Mouse (Mus musculus) layer of hippocampus, postnatal 10 days (tissue): ENCODE results near the gene Stambpl1. TPM values are rescaled to one million over a fixed set of nuclear protein-coding genes. Genes with fewer than 3 reads are reported as not detected.

Source experiments
- DNase-seq, 2 experiments: peaks; one replicate each; pipeline ENCODE4 v3.0.0; 2021; ENCODE audit warnings: low spot score in 2 of 2
- total RNA-seq, 2 experiments: library from RNA; stranded (reverse); gene quantifications; 2 replicates each; pipeline ENCODE4 v1.2.3; 2021

The Stambpl1 gene
- total RNA-seq, 2 experiments from 2014 or later, result 17.3 to 23.0 TPM

DNA sequence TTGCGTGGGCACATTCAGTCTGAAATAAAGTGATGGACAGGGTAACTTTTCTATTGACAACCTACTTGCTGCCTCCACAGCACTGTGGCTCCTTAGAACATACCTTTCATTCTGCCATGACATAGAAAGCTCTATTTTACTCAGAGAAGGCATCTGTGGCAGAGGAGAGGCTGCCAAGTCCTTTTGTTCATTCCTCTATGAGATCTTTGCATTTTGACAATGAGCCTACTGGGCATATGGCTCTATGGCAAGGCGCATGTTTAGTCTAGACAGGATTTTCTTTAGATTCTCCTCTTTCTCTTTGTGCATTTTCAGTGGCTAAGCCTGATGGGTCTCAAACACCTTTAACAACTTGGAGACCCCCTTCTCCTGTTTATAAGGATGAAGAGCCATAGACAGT lies 45.7 kb downstream of the Stambpl1 start:
- no peak for DNase-seq

- no peak for DNase-seq
These were observed 48.4 kb downstream of the Stambpl1 start for GRCm38 (mm10) chr19:34240273-34241039.

DNA sequence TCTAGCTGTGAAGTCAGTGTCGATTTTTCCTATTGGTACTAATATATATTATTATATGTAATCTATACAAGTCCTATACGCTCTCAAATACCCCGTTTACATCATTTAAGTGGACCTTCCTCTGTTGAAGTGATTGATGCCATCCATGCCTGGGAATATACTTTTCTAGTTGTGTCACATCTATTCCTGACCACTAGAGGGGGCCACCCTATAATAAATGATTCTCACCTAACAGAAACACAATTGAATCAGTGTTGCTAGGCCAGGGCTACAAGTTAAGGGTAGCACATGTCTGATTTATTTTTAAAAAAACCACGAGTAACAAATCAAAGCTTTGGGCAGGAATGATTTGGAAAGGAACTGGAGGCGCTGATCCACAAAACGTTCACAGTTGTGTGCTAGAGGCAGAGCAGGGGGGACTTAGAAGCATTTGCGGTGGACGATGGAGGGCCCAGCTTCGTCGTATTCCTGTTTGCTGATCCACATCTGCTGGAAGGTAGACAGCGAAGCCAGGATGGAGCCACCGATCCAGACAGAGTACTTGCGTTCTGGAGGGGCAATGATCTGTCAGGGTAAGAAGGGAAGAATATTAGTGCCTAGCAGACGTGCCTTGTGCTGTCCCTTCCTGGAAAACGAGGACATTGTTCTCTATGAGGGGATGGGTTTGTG lies 49.4 kb downstream of the Stambpl1 start:
- DNase-seq, result peak in 1 of 2 experiments; percentile 36

DNA sequence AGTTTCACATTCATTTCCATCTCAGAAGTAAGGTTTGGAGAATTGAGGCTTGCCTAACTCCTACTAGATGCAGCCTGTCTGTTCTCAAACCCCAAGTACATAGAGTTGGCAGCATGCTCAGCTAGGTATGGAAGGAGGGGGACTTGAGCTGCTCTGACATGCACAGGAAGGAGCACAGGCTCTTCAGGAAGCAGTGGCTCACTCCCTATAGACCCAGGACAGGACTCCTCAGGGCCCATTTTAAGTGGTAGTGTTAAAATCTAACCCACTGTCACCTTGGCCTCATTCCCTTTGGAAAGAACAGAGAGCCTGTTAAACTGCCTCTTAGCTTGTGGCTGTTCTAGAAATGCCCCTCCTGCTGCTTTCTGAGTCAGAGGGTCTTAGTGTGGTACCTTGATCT lies 50.9 kb downstream of the Stambpl1 start:
- no peak for DNase-seq

DNA sequence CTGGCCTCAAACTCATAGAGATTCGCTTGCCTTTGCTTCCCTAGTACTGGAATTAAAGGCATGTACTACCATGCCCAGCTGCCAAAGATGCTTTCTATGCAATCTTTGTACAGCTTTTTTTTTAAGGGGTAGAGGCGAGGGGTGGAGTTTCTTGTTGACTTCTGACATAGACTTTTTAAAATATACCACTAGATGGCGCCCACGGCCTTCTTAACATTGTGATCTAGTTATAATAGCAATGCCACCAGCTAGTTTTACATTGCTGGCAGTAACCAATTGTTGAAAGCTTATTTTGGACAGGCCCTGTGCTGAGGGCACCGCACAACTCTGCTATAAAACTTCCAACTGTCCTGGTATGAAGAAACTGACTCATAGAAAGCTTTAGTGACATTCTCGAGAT lies 52.0 kb downstream of the Stambpl1 start:
- DNase-seq, result peak; percentile 51 to 63

DNA sequence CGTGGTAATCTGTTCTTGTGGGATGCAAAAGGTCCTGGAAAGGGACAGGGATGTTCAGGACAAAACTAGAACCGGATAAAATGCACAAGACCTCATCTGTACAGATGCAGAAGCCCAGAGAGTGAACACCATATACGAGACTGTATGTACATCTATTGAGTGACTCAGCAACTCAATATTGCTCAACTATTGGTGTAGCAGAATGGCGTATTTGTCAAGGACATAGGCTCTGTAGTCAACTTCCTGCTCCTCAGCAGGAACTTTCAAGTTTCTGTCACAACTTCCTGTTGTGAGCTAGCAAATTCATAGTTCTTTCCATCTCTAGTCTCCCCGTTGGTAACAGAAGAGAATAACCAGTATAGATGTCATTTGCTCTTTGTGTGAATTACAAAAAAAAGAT lies 56.5 kb downstream of the Stambpl1 start:
- no peak for DNase-seq

DNA sequence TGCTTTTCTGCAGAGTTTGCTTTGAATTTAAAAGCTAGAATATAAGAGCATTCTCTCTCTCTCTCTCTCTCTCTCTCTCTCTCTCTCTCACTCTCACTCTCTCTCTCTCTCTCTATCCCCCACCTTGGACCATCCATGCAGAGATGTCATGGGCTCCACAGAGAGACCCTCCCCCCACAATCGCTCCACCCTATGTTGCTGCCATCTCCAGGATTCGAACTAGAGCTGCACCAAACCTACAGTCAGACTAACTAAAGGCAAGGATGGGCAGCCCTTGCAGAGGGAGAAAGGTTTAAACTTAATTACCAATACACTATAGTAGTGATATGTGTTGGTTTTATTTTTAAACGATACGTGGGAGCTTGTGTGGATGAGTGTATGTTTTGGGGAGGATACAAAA lies 58.6 kb downstream of the Stambpl1 start:
- DNase-seq, result no peak

DNA sequence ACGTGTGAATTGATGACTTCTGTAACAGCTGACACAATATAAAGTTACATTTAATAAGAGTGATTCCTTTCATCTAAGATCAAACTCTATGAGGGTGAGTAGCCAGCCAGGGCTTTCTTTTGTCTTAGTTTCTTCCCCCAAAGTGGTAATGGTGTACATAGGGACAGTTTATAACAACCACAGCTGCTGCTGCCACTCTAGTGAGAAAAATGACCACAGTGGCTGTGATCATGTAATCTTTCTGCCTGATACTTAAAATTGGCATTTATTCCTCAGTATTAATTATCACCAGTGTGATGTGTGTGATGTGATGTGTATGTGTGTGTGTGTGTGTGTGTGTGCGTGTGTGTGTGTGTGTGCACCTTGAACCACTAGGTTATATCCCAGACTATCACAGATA lies 59.9 kb downstream of the Stambpl1 start:
- no peak for DNase-seq

DNA sequence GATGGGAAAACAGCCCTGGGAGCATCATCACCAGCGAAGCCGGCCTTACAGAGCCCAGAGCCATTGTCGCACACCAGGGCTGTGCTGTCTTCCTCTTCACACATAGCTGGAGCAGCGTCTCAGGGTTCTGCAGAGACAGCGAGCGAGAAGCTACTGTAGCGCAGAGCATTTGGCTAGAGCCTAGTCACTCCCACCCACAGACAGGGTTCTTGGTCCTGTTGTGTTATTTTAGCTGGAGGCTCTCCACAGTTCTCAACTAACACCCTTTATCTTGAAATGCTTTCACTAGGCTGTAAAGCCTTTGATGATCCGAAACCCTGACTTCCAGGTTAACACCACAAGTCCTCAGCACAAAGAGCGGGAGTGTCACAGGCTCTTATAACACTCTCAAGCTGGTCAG lies 60.4 kb downstream of the Stambpl1 start:
- no peak for DNase-seq

DNA sequence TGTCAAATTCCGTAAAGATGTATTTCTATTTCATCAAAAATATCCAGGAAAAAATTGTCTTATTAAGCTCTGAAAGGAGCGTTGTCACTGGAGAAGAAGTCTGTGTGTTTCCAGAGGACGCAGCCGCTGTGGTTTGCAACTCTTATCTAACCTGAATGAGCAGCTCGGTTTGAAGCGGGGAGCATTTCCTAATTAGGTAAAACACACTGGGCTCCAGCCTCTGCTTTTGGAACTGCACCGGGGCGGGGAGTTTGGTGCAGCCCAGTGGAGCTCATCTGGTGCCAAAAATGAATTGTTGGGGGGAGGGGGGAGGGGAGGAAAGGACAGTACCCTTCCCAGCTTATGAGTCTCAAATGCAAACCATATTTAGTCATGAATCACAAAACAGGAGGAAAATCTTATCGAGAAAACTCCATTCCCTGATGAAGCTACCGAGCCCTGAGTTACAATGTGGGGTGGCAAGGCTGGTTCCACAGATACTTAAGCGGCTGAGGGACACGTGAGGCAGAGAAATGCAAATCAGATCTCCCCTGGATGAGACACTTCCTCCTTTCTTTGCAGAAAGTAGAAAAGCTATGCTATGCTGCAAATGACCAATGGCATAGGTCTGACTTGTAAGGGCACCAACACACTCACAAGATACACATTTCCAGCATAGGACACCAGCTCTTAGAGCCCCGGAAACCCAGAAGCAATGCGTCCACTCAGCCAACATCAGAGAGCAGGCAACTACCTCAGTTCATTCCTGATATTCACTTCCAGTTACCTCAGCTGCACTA lies 62.3 kb downstream of the Stambpl1 start:
- no peak for DNase-seq

- no peak for DNase-seq
These were observed 63.1 kb downstream of the Stambpl1 start, which contains the start of gene Acta2 for GRCm38 (mm10) chr19:34254880-34255681. Acta2 (minus strand) TSS chr19:34255590.

DNA sequence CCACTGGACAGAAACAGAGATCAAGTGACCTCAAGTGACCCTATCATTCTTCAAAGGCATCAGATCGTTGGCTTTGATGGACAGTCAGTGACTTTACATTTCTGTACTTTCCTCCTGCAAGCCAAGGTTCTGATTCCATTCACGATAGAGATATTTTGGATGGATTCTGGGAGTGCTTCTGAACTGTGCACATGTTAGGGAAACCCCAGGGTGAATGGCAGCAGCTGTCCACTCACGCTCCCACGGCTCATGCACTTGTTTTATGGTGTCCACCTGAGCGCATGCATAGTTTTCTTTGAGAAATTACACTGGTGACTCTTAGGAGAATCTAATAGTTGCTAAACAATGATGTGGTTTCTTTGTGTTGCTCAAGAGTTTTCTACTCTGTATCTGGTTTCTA lies 64.1 kb downstream of the Stambpl1 start:
- DNase-seq, result no peak

GRCm38 (mm10) chr19:34256936-34257335 lies 64.9 kb downstream of the Stambpl1 start:
- DNase-seq, result no peak

DNA sequence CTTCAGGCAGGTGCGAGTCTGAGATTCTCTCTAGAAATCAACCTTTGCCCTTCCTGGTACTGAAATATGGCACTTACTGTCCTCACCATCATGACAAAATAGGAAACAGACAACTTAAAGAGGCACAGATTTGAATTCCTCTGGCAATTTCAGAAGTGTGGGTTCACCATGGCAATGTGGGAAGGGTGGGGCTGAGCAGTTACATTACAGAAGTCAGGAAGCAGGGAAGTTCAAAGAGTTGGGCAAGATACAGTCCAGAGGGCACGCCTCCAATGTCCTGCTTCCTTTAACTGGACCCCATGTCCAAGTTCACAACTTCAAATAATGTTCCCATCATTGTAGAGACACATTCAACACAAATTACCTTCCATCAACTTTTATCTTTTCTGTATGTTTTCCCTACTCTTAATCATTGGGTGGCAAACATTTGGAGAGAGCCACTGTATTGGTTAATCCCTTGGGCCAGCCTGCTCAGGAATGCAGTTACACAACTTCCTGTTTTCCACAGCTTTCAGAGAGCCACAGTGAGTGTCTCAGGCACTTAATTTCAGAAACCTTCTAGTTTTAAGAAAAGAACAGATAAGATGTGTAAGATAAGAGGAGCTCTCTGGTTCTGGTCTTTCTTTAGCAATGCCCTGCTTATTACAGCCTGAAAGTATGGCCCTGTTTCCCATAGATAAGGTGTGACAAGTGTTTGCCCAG lies 70.4 kb downstream of the Stambpl1 start:
- DNase-seq, result no peak

- no peak for DNase-seq
These were observed 73.7 kb downstream of the Stambpl1 start for GRCm38 (mm10) chr19:34265604-34266193.

GRCm38 (mm10) chr19:34268991-34269390 lies 77.0 kb downstream of the Stambpl1 start:
- DNase-seq, result no peak

DNA sequence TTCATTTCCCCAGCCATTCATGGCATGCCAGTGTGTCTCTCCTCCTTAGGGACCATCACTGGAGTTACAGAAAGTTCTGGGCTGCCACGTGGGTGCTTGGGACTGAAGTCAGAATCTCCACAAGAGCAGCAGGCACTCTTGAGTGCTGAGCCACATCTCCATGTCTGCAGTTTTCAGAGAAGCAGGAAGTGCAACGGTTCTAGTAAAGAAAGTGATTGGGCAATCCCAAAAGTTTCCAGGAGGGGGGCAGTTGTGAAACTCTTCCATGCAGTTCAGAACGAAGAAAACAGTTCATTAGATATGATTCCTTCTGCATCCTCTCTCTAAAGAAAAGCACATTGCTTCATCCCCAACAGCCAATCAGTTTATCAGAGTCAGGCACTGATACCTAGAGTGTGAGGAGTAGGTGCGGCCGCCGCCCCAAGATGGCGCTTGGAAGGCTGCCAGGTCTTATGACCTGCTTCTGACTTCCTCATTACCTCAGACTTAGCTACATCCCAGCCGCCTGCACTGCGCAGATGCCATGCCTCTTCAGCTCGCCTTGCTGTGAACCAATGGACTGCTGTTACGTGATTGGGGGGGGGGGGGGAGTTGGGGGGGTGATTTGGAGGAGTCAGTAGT lies 78.2 kb downstream of the Stambpl1 start:
- no peak for DNase-seq

GRCm38 (mm10) chr19:34270824-34271464 lies 78.9 kb downstream of the Stambpl1 start:
- DNase-seq, result no peak

GRCm38 (mm10) chr19:34273073-34273472 lies 81.0 kb downstream of the Stambpl1 start:
- no peak for DNase-seq
